Mouse (Mus musculus): ENCODE data around the gene Ngb. TPM values are rescaled to one million over a fixed set of nuclear protein-coding genes. Genes with fewer than 3 reads are reported as not detected.

Ngb gene
- total and polyA plus RNA-seq, 2 experiments from 2014 or later = 15.7 to 16.7 TPM

- H3K4me2 ChIP-seq (ENCODE audit: low read depth, low read length, poor library complexity, severe bottlenecking) = no peak overlapping the region
- DNase-seq (ENCODE audit: low spot score) = no peak
- no peak for TF ChIP-seq CTCF (IDR thresholded peaks at IDR 0.05)
- WGBS = 45% methylated on average over 2 of the region's 2 CpGs
- peaks cover 8% of the 10 kb centered on the region; the same call in 1 of the 2 replicates for H3K36me3 ChIP-seq (ENCODE audit: insufficient read depth, low read length)
- ATAC-seq (ENCODE audit: low FRiP score) = no peak
- H3K27ac ChIP-seq (ENCODE audit: low read depth, low read length) = no peak overlapping the region
- no peaks in the 10 kb centered on the region for H3K27me3 ChIP-seq (ENCODE audit: insufficient read depth, low read length)
- H3K9ac ChIP-seq (replicated peaks; ENCODE audit: low read length, poor library complexity, severe bottlenecking) = no peak overlapping the region
- H3K4me1 ChIP-seq (ENCODE audit: insufficient read depth, low read length) = no peaks in the 10 kb centered on the region
- no peaks in the 10 kb centered on the region for H3K9me3 ChIP-seq (ENCODE audit: low read length)
- H3K4me3 ChIP-seq (ENCODE audit: low read depth, low read length) = no peak overlapping the region
Observed at GRCm38 (mm10) chr12:87138768-87139167, 36.4 kb upstream of the Ngb start.

- no peaks in the 10 kb centered on the region for H3K27me3 ChIP-seq (ENCODE audit: insufficient read depth, low read length)
- H3K9ac ChIP-seq (replicated peaks; ENCODE audit: low read length, poor library complexity, severe bottlenecking) = no peak overlapping the region
- H3K27ac ChIP-seq (ENCODE audit: low read depth, low read length) = no peak overlapping the region
- no peak overlapping the region for H3K4me2 ChIP-seq (ENCODE audit: low read depth, low read length, poor library complexity, severe bottlenecking)
- no peak for TF ChIP-seq CTCF (IDR thresholded peaks at IDR 0.05)
- no peaks in the 10 kb centered on the region for H3K9me3 ChIP-seq (ENCODE audit: low read length)
- no peaks in the 10 kb centered on the region for H3K4me1 ChIP-seq (ENCODE audit: insufficient read depth, low read length)
- ATAC-seq (ENCODE audit: low FRiP score) (no peak), DNase-seq (ENCODE audit: low spot score) (no peak)
- H3K4me3 ChIP-seq (ENCODE audit: low read depth, low read length) = no peak overlapping the region
- peaks cover 8% of the 10 kb centered on the region; the same call in 1 of the 2 replicates for H3K36me3 ChIP-seq (ENCODE audit: insufficient read depth, low read length)
- 19% methylated on average over 2 of the region's 2 CpGs for WGBS
Observed at GRCm38 (mm10) chr12:87138342-87138701, 36.0 kb upstream of the Ngb start.

DNA sequence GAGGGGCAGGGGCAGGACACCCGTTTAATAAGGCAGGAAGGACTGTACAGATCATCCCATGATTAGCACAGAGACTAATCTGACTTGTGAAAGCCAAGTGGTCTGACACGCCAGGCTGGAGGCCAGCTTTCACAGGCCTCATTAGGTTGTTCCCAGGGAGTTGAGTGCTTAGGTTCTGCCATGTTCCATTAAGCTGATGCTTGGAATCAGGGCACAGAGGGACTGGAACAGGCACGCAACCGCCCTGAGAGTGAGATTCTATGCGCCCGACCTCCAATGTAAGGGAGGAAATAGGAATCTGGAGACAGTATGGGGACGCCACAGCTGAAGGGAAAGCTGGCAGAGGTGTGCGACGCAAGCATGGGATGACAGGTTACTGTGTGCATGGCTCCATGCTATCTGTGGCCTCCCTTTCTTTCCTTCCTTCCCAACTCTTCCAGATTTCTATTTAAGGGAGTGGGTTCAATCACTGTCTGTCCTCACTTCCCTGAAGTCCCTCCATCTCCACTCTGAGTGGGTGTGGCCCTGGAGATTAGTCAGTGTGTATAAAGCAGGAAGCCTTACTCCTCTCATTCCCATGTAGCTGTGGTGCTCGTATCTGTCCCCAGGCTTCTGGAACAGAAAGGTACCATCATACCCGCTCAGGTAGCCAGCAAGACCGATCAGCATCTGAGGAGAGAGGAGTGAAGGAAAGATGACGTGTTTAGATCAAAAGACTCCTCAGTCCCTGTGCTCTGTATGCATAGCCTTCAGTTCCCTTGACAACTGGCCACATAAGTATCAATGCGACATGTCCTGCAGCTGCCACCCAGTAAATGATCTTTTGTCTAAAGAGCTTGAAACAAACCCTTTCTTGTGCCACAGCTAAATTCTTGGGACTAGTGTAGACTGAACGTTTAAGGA is 35.4 kb upstream of the Ngb start:
- DNase-seq (ENCODE audit: low spot score) (peak; percentile 54), ATAC-seq (ENCODE audit: low FRiP score) (peak; percentile 65)
- peaks cover 9% of the 10 kb centered on the region; the same call in 1 of the 2 replicates for H3K36me3 ChIP-seq (ENCODE audit: insufficient read depth, low read length)
- no peak overlapping the region for H3K4me3 ChIP-seq (ENCODE audit: low read depth, low read length)
- H3K27ac ChIP-seq (ENCODE audit: low read depth, low read length) = no peak overlapping the region
- no peaks in the 10 kb centered on the region for H3K9me3 ChIP-seq (ENCODE audit: low read length)
- no peak for TF ChIP-seq CTCF (IDR thresholded peaks at IDR 0.05)
- no peak overlapping the region for H3K4me2 ChIP-seq (ENCODE audit: low read depth, low read length, poor library complexity, severe bottlenecking)
- H3K4me1 ChIP-seq (ENCODE audit: insufficient read depth, low read length) = no peaks in the 10 kb centered on the region
- no peaks in the 10 kb centered on the region for H3K27me3 ChIP-seq (ENCODE audit: insufficient read depth, low read length)
- 44% methylated on average over 15 of the region's 15 CpGs for WGBS
- no peak overlapping the region for H3K9ac ChIP-seq (replicated peaks; ENCODE audit: low read length, poor library complexity, severe bottlenecking)

DNA sequence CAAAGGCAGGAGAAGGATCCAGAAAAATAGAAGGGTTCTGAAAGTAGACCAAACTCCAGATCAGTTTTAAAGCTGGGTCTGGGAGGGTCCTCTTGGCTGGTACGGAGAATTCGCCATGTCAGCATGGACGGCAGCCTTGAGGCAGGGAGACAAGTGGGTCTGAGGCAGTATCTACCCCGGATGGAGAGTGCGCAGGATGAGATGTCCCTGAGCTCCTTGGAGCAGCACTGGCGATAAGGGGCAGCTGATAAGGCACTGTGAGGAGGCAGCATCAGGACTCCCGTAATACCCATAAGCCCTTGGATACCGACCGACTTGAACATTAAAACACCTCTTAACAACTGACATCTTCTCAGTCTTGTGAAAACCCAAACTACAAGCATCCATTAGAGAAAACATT is 30.4 kb upstream of the Ngb start:
- ATAC-seq (ENCODE audit: low FRiP score) (no peak), DNase-seq (ENCODE audit: low spot score) (no peak)
- Histone ChIP-seq H3K9me3 (ENCODE audit: low read length) (no peaks in the 10 kb centered on the region), H3K27ac (ENCODE audit: low read depth, low read length) (no peak overlapping the region), H3K9ac (replicated peaks; ENCODE audit: low read length, poor library complexity, severe bottlenecking) (no peak overlapping the region), H3K4me3 (ENCODE audit: low read depth, low read length) (no peak overlapping the region), H3K4me1 (ENCODE audit: insufficient read depth, low read length) (no peaks in the 10 kb centered on the region), H3K27me3 (ENCODE audit: insufficient read depth, low read length) (no peaks in the 10 kb centered on the region), H3K4me2 (ENCODE audit: low read depth, low read length, poor library complexity, severe bottlenecking) (no peak overlapping the region), H3K36me3 (ENCODE audit: insufficient read depth, low read length) (peaks cover 23% of the 10 kb centered on the region)
- no peak for TF ChIP-seq CTCF (IDR thresholded peaks at IDR 0.05)
- WGBS = 96% methylated on average over 9 of the region's 9 CpGs

DNA sequence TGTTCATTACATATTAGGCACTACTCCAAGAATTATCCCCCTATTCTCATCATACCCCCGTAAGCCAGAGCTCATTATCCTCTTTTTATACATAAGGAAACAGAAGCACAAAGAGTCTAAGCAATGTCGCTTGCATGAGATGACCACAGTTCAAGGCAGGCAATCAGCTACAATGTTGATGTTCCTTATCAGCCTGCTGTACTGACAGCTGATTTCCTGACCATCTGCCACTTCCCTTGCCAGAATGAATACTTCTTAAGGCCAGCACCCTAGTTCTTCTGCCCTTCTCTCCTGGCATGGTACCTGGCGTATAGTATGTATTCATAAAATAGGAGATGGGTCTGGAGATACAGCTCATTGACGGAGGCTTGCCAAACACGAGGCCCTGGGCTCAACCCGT is 29.9 kb upstream of the Ngb start:
- Histone ChIP-seq H3K9ac (replicated peaks; ENCODE audit: low read length, poor library complexity, severe bottlenecking) (no peak overlapping the region), H3K4me3 (ENCODE audit: low read depth, low read length) (no peak overlapping the region), H3K27ac (ENCODE audit: low read depth, low read length) (no peak overlapping the region), H3K4me2 (ENCODE audit: low read depth, low read length, poor library complexity, severe bottlenecking) (no peak overlapping the region), H3K9me3 (ENCODE audit: low read length) (no peaks in the 10 kb centered on the region), H3K27me3 (ENCODE audit: insufficient read depth, low read length) (no peaks in the 10 kb centered on the region), H3K4me1 (ENCODE audit: insufficient read depth, low read length) (no peaks in the 10 kb centered on the region), H3K36me3 (ENCODE audit: insufficient read depth, low read length) (peaks cover 26% of the 10 kb centered on the region)
- TF ChIP-seq CTCF (IDR thresholded peaks at IDR 0.05) = no peak
- no peak for DNase-seq (ENCODE audit: low spot score)
- no peak for ATAC-seq (ENCODE audit: low FRiP score)
- WGBS = 87% methylated on average over 6 of the region's 6 CpGs

- WGBS = 51% methylated on average over 3 of the region's 3 CpGs
- Histone ChIP-seq H3K4me3 (ENCODE audit: low read depth, low read length) (no peak overlapping the region), H3K27me3 (ENCODE audit: insufficient read depth, low read length) (no peaks in the 10 kb centered on the region), H3K4me2 (ENCODE audit: low read depth, low read length, poor library complexity, severe bottlenecking) (no peak overlapping the region), H3K27ac (ENCODE audit: low read depth, low read length) (no peak overlapping the region), H3K4me1 (ENCODE audit: insufficient read depth, low read length) (no peaks in the 10 kb centered on the region), H3K9ac (replicated peaks; ENCODE audit: low read length, poor library complexity, severe bottlenecking) (no peak overlapping the region), H3K36me3 (ENCODE audit: insufficient read depth, low read length) (peaks cover 31% of the 10 kb centered on the region), H3K9me3 (ENCODE audit: low read length) (no peaks in the 10 kb centered on the region)
- TF ChIP-seq CTCF (IDR thresholded peaks at IDR 0.05) = peak; percentile 71
- ATAC-seq (ENCODE audit: low FRiP score) = no peak
- peak; percentile 56 for DNase-seq (ENCODE audit: low spot score)
Observed at GRCm38 (mm10) chr12:87131619-87132018, 29.3 kb upstream of the Ngb start.

All from midbrain, postnatal 0 days (tissue).